Mouse (Mus musculus): ENCODE measurements around the gene Lrrtm3. TPM values are rescaled to one million over a fixed set of nuclear protein-coding genes. Genes with fewer than 3 reads are reported as not detected.
A peak's percentile ranks its signal among the peaks of the same experiment; 100 is the strongest.

Gene Lrrtm3
- polyA plus RNA-seq, 1 experiment from 2014 or later, result 7.7 TPM

DNA sequence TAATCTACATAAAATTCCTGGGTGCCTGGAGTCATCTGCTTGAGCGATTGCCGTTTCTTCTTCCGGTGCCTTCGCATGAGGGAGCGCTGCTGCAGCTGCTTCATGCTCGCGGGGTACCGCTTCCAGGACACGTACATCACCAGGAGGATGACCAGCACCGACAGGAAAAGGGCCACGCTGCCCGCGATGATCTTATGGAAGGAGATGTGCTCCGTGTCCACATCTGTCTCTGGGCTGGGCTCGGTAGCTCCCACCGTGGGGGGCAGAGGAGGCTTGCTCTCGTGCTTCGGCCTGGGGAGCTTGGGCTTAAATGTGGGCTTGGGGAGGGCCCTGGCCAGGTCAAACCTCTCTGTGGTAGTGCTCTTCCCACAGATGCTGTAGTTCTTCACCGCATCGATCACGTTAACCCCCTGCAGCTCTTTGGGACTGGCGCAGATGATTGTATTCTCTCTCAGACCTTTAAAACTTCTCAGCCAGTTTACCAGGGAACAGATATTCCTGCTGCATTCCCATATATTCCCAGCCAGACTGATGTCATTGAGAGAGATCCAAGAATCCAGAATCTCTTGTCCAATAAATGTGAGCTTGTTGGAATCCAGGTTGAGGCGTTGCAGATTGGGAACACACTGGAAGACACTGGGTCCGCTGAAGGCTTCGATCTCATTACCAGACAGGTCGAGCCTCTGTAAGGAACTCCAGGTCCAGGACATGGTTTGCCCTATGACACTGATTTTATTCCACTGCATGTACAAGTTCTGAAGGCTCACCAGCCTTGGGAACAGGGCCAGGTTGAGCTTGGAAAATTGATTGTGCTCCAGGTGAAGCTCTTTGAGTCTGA lies 1.9 kb downstream of the Lrrtm3 start:
- Histone ChIP-seq H3K9ac (ENCODE audit: low read length) (peak overlapping the region; percentile 31; the same call in 1 of the 2 replicates), H3K4me3 (ENCODE audit: low read depth, low read length) (peak overlapping the region; percentile 40), H3K36me3 (ENCODE audit: control insufficient read depth, insufficient read depth, low read length) (no peaks in the 10 kb centered on the region), H3K4me2 (ENCODE audit: low read depth) (peak overlapping the region; percentile 74), H3K9me3 (ENCODE audit: control insufficient read depth, low read length) (no peaks in the 10 kb centered on the region), H3K4me1 (ENCODE audit: control insufficient read depth, insufficient read depth, low read length) (0 out of 2 replicates have a peak, but pooled peaks cover 3% of the 10 kb centered on the region), H3K27ac (ENCODE audit: low read depth, low read length) (no peak overlapping the region), H3K27me3 (ENCODE audit: control insufficient read depth, insufficient read depth, low read length) (no peaks in the 10 kb centered on the region; the same call in 1 of the 2 replicates)
- ATAC-seq (ENCODE audit: insufficient read depth, low FRiP score, low TSS enrichment) (no peak), DNase-seq (ENCODE audit: low spot score) (peak; percentile 55)
- 5% methylated on average over 26 of the region's 26 CpGs for WGBS

DNA sequence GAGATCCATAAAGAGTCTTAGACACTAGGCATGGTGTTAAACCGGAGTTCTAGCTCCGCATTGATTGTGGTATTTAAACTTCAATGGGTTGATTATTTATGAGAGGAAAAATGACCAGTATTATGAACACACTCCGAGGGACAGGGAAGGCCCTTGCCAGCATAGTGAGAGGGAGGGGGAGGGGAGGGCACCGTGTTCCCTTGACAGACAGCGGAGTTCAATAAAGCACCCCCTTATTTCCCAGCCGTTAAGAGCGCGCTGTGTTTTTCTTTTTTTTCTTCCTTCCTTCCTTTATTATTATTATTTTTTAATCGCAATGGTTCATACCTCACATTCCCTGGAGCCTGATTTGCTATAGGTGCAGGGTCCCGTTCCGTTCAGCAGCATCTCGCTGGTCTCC lies 2.6 kb downstream of the Lrrtm3 start:
- H3K27ac ChIP-seq (ENCODE audit: low read depth, low read length), result no peak overlapping the region
- H3K9ac ChIP-seq (ENCODE audit: low read length), result peak overlapping the region; percentile 31; the same call in 1 of the 2 replicates
- no peaks in the 10 kb centered on the region; the same call in 1 of the 2 replicates for H3K27me3 ChIP-seq (ENCODE audit: control insufficient read depth, insufficient read depth, low read length)
- H3K4me1 ChIP-seq (ENCODE audit: control insufficient read depth, insufficient read depth, low read length), result 0 out of 2 replicates have a peak, but pooled peaks cover 3% of the 10 kb centered on the region
- ATAC-seq (ENCODE audit: insufficient read depth, low FRiP score, low TSS enrichment) (peak; percentile 8; the same call in 1 of the 2 replicates), DNase-seq (ENCODE audit: low spot score) (peak; percentile 20)
- peak overlapping the region; percentile 40 for H3K4me3 ChIP-seq (ENCODE audit: low read depth, low read length)
- under 1% methylated on average over 12 of the region's 12 CpGs for WGBS
- peak overlapping the region; percentile 74 for H3K4me2 ChIP-seq (ENCODE audit: low read depth)
- no peaks in the 10 kb centered on the region for H3K36me3 ChIP-seq (ENCODE audit: control insufficient read depth, insufficient read depth, low read length)
- no peaks in the 10 kb centered on the region for H3K9me3 ChIP-seq (ENCODE audit: control insufficient read depth, low read length)

DNA sequence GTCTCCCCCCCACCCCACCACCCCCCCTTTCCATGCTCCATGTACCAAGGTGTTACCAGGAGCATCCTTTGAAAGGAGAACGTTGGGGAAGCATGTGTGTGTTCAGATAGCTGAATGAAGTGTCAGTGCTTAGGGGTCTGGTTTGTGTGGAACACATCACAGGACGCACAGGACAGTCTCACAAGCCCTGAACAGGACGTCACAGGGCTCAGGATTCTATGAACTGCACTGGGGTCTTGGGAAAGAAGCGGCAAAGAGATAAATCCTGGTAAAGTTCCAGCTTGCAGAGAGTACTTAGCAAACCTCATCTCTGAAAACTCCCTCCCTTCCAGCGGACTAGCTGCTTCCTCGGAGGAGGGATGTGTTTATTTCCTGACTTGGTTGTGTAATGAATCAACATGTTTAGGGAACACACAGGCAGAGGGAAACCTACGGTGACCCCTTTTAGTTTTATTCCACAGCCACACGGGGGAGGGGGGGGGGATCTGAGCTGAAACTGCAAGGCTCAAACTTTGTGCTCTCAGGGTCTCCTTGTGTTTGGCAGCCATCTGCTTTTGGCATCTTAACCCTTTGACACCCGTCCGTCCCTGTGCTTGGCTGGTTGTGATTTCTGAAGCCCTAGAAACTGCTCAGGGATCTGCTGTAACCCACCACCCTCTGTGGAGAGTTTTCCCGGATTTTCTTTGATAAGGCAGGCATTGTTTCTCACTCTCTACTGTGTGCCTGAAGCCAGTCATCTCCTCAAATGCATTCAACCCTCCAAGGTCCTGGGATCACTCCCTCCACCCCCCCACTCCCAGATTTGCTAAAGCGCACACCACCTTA lies 3.3 kb downstream of the Lrrtm3 start:
- H3K36me3 ChIP-seq (ENCODE audit: control insufficient read depth, insufficient read depth, low read length), result no peaks in the 10 kb centered on the region
- H3K9ac ChIP-seq (ENCODE audit: low read length), result no peak overlapping the region
- ATAC-seq (ENCODE audit: insufficient read depth, low FRiP score, low TSS enrichment) (peak; percentile 6; the same call in 1 of the 2 replicates), DNase-seq (ENCODE audit: low spot score) (peak; percentile 48)
- WGBS, result 5% methylated on average over 12 of the region's 12 CpGs
- H3K9me3 ChIP-seq (ENCODE audit: control insufficient read depth, low read length), result no peaks in the 10 kb centered on the region
- 0 out of 2 replicates have a peak, but pooled peaks cover 3% of the 10 kb centered on the region for H3K4me1 ChIP-seq (ENCODE audit: control insufficient read depth, insufficient read depth, low read length)
- peak overlapping the region; percentile 74 for H3K4me2 ChIP-seq (ENCODE audit: low read depth)
- H3K4me3 ChIP-seq (ENCODE audit: low read depth, low read length), result peak overlapping the region; percentile 40
- no peaks in the 10 kb centered on the region; the same call in 1 of the 2 replicates for H3K27me3 ChIP-seq (ENCODE audit: control insufficient read depth, insufficient read depth, low read length)
- no peak overlapping the region for H3K27ac ChIP-seq (ENCODE audit: low read depth, low read length)

DNA sequence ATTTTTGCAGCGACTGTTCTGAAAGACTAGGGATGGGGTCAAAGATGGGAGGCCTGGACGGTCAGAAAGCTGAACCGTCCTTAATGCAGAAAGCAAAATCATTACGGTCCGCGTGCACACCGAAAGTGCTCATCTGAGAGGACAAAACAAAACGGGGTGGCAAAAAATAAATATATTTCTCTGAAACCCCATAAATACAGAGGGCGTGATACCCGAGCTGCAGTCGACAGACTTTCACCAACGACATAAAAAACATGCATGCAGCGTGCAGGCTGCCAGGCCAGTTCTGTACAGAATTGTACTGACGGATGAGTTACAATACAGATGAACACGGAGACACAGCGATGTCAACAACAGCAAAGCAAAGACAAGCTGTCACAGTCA lies 3.9 kb downstream of the Lrrtm3 start:
- H3K27ac ChIP-seq (ENCODE audit: low read depth, low read length), result no peak overlapping the region
- H3K27me3 ChIP-seq (ENCODE audit: control insufficient read depth, insufficient read depth, low read length), result no peaks in the 10 kb centered on the region; the same call in 1 of the 2 replicates
- H3K9me3 ChIP-seq (ENCODE audit: control insufficient read depth, low read length), result no peaks in the 10 kb centered on the region
- DNase-seq (ENCODE audit: low spot score) (no peak), ATAC-seq (ENCODE audit: insufficient read depth, low FRiP score, low TSS enrichment) (no peak)
- H3K4me1 ChIP-seq (ENCODE audit: control insufficient read depth, insufficient read depth, low read length), result 0 out of 2 replicates have a peak, but pooled peaks cover 3% of the 10 kb centered on the region
- H3K36me3 ChIP-seq (ENCODE audit: control insufficient read depth, insufficient read depth, low read length), result no peaks in the 10 kb centered on the region
- H3K4me3 ChIP-seq (ENCODE audit: low read depth, low read length), result no peak overlapping the region
- peak overlapping the region; percentile 74; the same call in 1 of the 2 replicates for H3K4me2 ChIP-seq (ENCODE audit: low read depth)
- H3K9ac ChIP-seq (ENCODE audit: low read length), result no peak overlapping the region
- WGBS, result 59% methylated on average over 16 of the region's 16 CpGs

DNA sequence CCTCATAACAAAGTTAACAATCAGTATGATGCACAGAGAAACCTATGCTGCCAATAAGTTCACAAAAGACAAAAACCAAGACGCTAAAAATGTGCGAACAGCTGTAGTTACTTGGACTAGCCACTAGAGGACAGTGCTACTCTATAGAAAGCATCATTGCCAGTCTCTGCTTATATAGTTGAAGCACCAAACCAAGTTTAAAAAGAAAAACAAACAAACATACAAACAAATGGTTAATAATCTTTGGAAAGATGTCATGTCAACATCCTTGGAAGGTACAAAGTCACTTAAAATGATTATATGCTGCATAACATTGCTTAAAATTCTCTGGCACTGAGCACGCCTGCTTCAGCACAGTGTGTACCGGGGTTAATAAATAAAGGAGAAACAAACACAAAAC lies 5.6 kb downstream of the Lrrtm3 start:
- no peaks in the 10 kb centered on the region; the same call in 1 of the 2 replicates for H3K27me3 ChIP-seq (ENCODE audit: control insufficient read depth, insufficient read depth, low read length)
- H3K4me3 ChIP-seq (ENCODE audit: low read depth, low read length), result no peak overlapping the region
- no peak overlapping the region for H3K9ac ChIP-seq (ENCODE audit: low read length)
- no peak for ATAC-seq (ENCODE audit: insufficient read depth, low FRiP score, low TSS enrichment)
- no peaks in the 10 kb centered on the region for H3K36me3 ChIP-seq (ENCODE audit: control insufficient read depth, insufficient read depth, low read length)
- H3K9me3 ChIP-seq (ENCODE audit: control insufficient read depth, low read length), result no peaks in the 10 kb centered on the region
- H3K4me2 ChIP-seq (ENCODE audit: low read depth), result no peak overlapping the region
- no peak for DNase-seq (ENCODE audit: low spot score)
- WGBS, result 45% methylated on average over 4 of the region's 4 CpGs
- H3K4me1 ChIP-seq (ENCODE audit: control insufficient read depth, insufficient read depth, low read length), result 0 out of 2 replicates have a peak, but pooled peaks cover 3% of the 10 kb centered on the region
- no peak overlapping the region for H3K27ac ChIP-seq (ENCODE audit: low read depth, low read length)

DNA sequence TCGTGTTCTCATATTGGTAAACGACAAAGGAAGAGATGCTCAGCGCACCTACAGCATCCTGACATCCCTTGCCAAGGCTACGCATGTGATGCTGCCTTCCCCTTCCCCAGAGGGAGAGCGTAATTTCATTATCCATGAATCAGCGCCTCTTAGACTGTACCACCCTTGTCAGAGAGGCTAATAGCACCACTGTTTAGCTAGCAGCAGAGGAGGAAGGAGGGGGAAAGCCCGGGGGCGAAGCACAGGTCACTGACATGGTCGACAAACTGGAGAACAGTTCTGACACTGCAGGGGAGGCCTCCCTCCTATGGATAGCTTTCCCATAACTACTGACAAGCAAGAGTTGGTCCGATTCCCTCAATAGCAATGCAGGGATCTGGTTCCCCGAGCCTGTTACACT lies 6.3 kb downstream of the Lrrtm3 start:
- peak; percentile 12 for DNase-seq (ENCODE audit: low spot score)
- Histone ChIP-seq H3K9ac (ENCODE audit: low read length) (no peak overlapping the region), H3K9me3 (ENCODE audit: control insufficient read depth, low read length) (no peaks in the 10 kb centered on the region), H3K4me2 (ENCODE audit: low read depth) (no peak overlapping the region), H3K4me3 (ENCODE audit: low read depth, low read length) (no peak overlapping the region), H3K27ac (ENCODE audit: low read depth, low read length) (no peak overlapping the region), H3K4me1 (ENCODE audit: control insufficient read depth, insufficient read depth, low read length) (0 out of 2 replicates have a peak, but pooled peaks cover 3% of the 10 kb centered on the region), H3K36me3 (ENCODE audit: control insufficient read depth, insufficient read depth, low read length) (no peaks in the 10 kb centered on the region), H3K27me3 (ENCODE audit: control insufficient read depth, insufficient read depth, low read length) (no peaks in the 10 kb centered on the region; the same call in 1 of the 2 replicates)
- 45% methylated on average over 11 of the region's 11 CpGs for WGBS
- no peak for ATAC-seq (ENCODE audit: insufficient read depth, low FRiP score, low TSS enrichment)

DNA sequence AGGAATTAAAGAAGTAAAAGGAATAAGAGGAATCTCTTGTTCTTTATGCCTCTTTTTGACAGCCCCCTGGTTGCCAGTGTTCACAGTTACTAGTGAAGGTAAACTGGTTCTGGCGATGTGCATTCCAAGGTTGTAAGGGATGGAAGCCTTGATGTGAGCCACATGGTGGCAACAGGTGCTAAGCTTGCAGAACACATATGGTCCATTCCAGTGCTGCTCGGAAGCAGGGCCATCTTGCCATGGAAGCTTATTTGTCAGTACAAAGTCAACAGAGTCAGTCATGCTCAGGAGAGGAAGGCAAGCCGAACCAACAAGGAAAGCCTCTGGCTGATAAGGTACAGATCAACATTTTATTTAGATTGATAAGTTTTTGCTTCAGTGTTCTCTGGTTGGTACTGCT lies 7.7 kb downstream of the Lrrtm3 start:
- H3K4me2 ChIP-seq (ENCODE audit: low read depth), result no peak overlapping the region
- ATAC-seq (ENCODE audit: insufficient read depth, low FRiP score, low TSS enrichment) (no peak), DNase-seq (ENCODE audit: low spot score) (no peak)
- 80% methylated on average over 3 of the region's 3 CpGs for WGBS
- H3K27me3 ChIP-seq (ENCODE audit: control insufficient read depth, insufficient read depth, low read length), result no peaks in the 10 kb centered on the region
- H3K4me3 ChIP-seq (ENCODE audit: low read depth, low read length), result no peak overlapping the region
- no peaks in the 10 kb centered on the region for H3K9me3 ChIP-seq (ENCODE audit: control insufficient read depth, low read length)
- H3K27ac ChIP-seq (ENCODE audit: low read depth, low read length), result no peak overlapping the region
- H3K9ac ChIP-seq (ENCODE audit: low read length), result no peak overlapping the region
- 0 out of 2 replicates have a peak, but pooled peaks cover 3% of the 10 kb centered on the region for H3K4me1 ChIP-seq (ENCODE audit: control insufficient read depth, insufficient read depth, low read length)
- no peaks in the 10 kb centered on the region for H3K36me3 ChIP-seq (ENCODE audit: control insufficient read depth, insufficient read depth, low read length)

DNA sequence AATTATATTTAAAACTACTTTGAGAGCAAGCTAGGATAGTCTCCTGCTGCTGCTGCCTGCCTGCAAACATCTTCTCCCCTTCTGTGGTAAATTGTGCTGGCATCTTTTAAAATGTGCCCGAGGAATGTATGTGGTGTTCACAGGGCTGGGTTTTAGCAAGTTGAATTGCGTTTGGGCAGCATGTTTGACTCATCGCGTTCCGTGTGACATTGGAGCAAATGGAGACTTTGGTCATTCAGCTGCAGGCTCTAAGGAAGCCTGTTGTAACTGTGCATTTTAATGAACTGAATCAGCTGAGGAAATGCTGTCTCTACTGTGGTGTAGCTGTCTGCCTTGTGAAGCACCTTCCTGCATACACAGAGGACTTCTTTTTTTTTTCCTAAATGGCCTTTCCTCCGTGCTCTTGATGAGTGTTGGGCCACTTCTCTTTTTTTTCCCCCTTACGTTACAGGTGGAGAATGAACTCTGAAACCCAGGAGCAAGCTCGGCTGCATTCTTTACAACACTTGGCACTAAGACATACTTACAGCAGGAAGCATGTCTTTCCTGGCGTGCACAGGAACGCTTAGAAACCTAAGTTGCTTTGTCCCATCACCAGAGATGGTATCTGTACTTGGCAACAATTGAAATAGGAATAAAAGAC lies 13.5 kb downstream of the Lrrtm3 start:
- no peaks in the 10 kb centered on the region for H3K36me3 ChIP-seq (ENCODE audit: control insufficient read depth, insufficient read depth, low read length)
- 0 out of 2 replicates have a peak, but pooled peaks cover 4% of the 10 kb centered on the region for H3K4me1 ChIP-seq (ENCODE audit: control insufficient read depth, insufficient read depth, low read length)
- H3K9ac ChIP-seq (ENCODE audit: low read length), result no peak overlapping the region
- DNase-seq (ENCODE audit: low spot score) (no peak), ATAC-seq (ENCODE audit: insufficient read depth, low FRiP score, low TSS enrichment) (no peak)
- H3K27me3 ChIP-seq (ENCODE audit: control insufficient read depth, insufficient read depth, low read length), result no peaks in the 10 kb centered on the region
- no peak overlapping the region for H3K4me3 ChIP-seq (ENCODE audit: low read depth, low read length)
- no peaks in the 10 kb centered on the region for H3K9me3 ChIP-seq (ENCODE audit: control insufficient read depth, low read length)
- H3K27ac ChIP-seq (ENCODE audit: low read depth, low read length), result no peak overlapping the region
- no peak overlapping the region for H3K4me2 ChIP-seq (ENCODE audit: low read depth)
- 58% methylated on average over 10 of the region's 10 CpGs for WGBS
